Mouse (Mus musculus) forebrain, embryonic 14.5 days (tissue): ENCODE data around the gene Cpt1c. TPM values are rescaled to one million over a fixed set of nuclear protein-coding genes. Genes with fewer than 3 reads are reported as not detected.

Source experiments
- ATAC-seq: fragments of 200-750 bp; cut with Nextera tagmentation; 2 replicates; pipeline ENCODE4 v1.8.0; 2017; ENCODE audit warnings: mild to moderate bottlenecking, moderate library complexity
- DNase-seq: peaks from one replicate; pipeline ENCODE4 v3.0.0-alpha.2; 2015; ENCODE audit warnings: low spot score
- H3K27ac ChIP-seq: fragments of 300-500 bp; sonication (generic); 2 replicates; pipeline ENCODE4 v1.5.1; 2014; ENCODE audit warnings: low read depth, mild to moderate bottlenecking, control low read depth, low read length, moderate library complexity
- H3K27me3 ChIP-seq: fragments of 300-500 bp; sonication (generic); replicated peaks from 2 replicates; pipeline ENCODE4 v1.6.1; 2014; ENCODE audit warnings: low read length, control low read depth, mixed read lengths; ENCODE audit not compliant: control insufficient read depth, insufficient read depth
- H3K36me3 ChIP-seq: fragments of 300-500 bp; sonication (generic); 2 replicates; pipeline ENCODE4 v1.6.1; 2014; ENCODE audit warnings: low read length, control low read depth; ENCODE audit not compliant: control insufficient read depth, insufficient read depth
- H3K4me1 ChIP-seq: fragments of 300-500 bp; sonication (generic); 2 replicates; pipeline ENCODE4 v1.6.1; 2014; ENCODE audit warnings: antibody characterized with exemption, low read length, control low read depth; ENCODE audit not compliant: control insufficient read depth, insufficient read depth
- H3K4me2 ChIP-seq: fragments of 300-500 bp; sonication (generic); 2 replicates; pipeline ENCODE4 v1.6.1; 2014; ENCODE audit warnings: mild to moderate bottlenecking, control low read depth, low read length
- H3K4me3 ChIP-seq: fragments of 300-500 bp; sonication (generic); 2 replicates; pipeline ENCODE4 v1.5.1; 2014; ENCODE audit warnings: low read depth, low read length, control low read depth
- H3K9ac ChIP-seq: fragments of 300-500 bp; sonication (generic); 2 replicates; pipeline ENCODE4 v1.6.1; 2014; ENCODE audit warnings: mild to moderate bottlenecking, low read length, control low read depth, moderate library complexity
- H3K9me3 ChIP-seq: fragments of 300-500 bp; sonication (generic); replicated peaks from 2 replicates; pipeline ENCODE4 v1.6.1; 2016; ENCODE audit warnings: low read length, control low read depth, mixed read lengths; ENCODE audit not compliant: control insufficient read depth
- WGBS: fragments of 180-500 bp; shearing (Covaris S2); extraction: QIAGEN DNeasy Blood & Tissue Kit; methylation state at CpG from one replicate; pipeline ENCODE4 v1.1.7; 2014; 5-methylcytosine and 5-hydroxymethylcytosine counted together
- polyA plus RNA-seq: library from polyadenylated mRNA; unstranded; fragments of >200 nt; fragmentation: Nextera tagmentation; extraction: Ambion mirVana; gene quantifications from 2 replicates; pipeline ENCODE4 v1.2.1, GENCODE M21; 2014

Gene Cpt1c
- polyA plus RNA-seq, 1 experiment from 2014 or later, result 37.3 TPM

DNA sequence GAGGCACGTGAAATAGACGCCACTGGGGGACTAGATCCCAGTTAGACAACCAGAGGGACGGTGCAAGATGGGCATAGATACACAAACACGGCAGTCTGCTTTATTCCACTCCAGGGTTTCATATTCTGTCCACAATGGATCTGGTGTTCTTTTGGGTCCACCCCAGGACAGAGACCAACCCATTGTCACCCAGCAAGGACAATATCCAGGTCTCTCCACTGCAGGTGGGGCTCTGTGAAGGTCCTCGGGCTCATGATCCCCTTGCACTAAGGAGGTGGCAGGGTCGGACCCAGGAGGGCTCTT is 417 bp upstream of the Cpt1c start:
- Histone ChIP-seq H3K4me2 (peak overlapping the region; percentile 95), H3K9me3 (no peaks in the 10 kb centered on the region), H3K4me3 (no peak overlapping the region; the same call in 1 of the 2 replicates), H3K9ac (peak overlapping the region; percentile 32; the same call in 1 of the 2 replicates), H3K36me3 (peaks cover 47% of the 10 kb centered on the region), H3K27ac (peak overlapping the region; percentile 96), H3K4me1 (peaks cover 25% of the 10 kb centered on the region), H3K27me3 (no peaks in the 10 kb centered on the region)
- no peak for DNase-seq
- 13% methylated on average over 6 of the region's 6 CpGs for WGBS
- no peak for ATAC-seq

DNA sequence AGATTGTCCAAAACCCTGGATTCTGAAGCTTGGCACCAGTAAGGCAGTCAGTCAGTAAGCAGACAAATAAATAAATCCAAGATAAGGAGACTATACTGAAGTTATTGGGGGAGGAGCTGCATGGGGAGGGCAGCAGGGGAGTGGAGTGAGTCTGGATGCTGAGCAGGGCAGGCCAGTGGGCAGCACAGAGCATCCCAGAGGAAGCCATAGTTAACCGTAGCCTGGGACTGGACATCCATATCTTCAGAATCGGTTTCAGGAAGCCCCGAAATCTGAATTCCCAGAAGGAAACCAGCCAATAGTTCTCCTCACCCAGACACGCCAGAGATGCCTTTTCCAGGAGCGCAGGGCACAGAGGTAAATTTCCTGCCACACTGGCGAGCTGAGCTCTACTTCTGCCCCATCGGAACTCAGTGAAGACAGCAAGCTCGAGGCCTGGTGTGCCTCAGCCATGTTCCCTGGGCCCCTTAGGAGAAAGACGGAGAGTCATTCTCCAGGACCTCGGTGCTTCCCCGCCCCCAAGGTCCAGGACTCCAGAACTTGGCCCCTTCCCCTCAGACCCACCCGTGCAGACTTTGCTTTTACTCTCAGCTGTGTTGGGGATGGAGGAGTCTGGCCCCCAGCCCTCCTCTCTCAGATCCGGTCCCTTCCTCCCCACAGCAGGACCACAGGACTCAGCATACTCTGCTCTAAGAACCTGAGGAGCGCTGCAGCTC is 1.1 kb downstream of the Cpt1c start:
- peaks cover 25% of the 10 kb centered on the region for H3K4me1 ChIP-seq
- peak overlapping the region; percentile 95 for H3K4me2 ChIP-seq
- 27% methylated on average over 14 of the region's 14 CpGs for WGBS
- H3K27ac ChIP-seq, result peak overlapping the region; percentile 96
- peak overlapping the region; percentile 79 for H3K9ac ChIP-seq
- no peaks in the 10 kb centered on the region for H3K27me3 ChIP-seq
- no peak for DNase-seq
- no peaks in the 10 kb centered on the region for H3K9me3 ChIP-seq
- peaks cover 32% of the 10 kb centered on the region for H3K36me3 ChIP-seq
- no peak for ATAC-seq
- peak overlapping the region; percentile 56 for H3K4me3 ChIP-seq

DNA sequence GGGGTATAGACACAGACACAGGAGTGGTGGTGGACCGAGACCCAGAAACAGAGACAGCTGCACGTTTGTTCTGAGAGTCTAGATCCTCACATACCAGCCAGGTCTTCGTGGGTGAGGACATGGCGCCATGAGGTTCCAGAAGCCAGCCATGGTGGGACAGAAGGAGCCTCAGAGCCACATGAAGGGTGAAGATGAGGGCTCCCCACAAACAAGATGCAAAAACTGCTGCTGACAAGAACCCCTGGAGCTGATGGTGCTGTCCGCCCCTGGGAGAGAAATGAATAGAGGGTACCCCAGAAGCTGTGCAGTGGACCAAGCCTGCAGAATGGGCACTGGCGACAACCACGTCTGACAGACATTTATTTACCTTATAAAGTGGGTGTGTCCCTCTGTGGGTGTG is 3.5 kb downstream of the Cpt1c start:
- H3K27ac ChIP-seq, result peak overlapping the region; percentile 78; the same call in 1 of the 2 replicates
- peak overlapping the region; percentile 71 for H3K9ac ChIP-seq
- no peak for ATAC-seq
- no peaks in the 10 kb centered on the region for H3K27me3 ChIP-seq
- peaks cover 25% of the 10 kb centered on the region for H3K4me1 ChIP-seq
- no peak for DNase-seq
- 76% methylated on average over 7 of the region's 7 CpGs for WGBS
- H3K4me2 ChIP-seq, result peak overlapping the region; percentile 58
- H3K36me3 ChIP-seq, result peaks cover 17% of the 10 kb centered on the region
- H3K4me3 ChIP-seq, result peak overlapping the region; percentile 35
- H3K9me3 ChIP-seq, result no peaks in the 10 kb centered on the region

DNA sequence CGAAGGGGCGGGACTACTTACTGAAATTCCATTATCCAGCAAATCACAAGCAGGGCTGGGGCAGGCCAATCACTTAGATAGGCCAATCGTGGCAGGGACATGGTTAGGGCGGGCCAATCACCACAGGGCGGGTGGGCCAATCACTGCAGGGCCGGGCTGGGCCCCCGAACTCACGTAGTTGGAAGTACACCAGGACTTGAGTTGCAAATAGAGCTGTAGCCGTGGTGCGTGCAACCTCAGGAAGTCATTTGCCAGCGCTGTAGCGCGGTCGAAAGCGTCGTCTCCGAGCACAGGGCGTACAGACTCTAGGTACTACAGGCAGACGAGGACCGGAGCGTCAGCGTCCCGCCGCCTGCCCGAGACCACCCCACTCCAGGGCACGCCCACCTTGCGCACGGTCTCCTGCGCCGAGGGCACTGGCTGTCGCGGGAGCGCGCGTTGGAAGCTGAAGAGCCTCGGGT is 4.4 kb downstream of the Cpt1c start:
- peak overlapping the region; percentile 78 for H3K27ac ChIP-seq
- peaks cover 25% of the 10 kb centered on the region for H3K4me1 ChIP-seq
- under 1% methylated on average over 36 of the region's 36 CpGs for WGBS
- ATAC-seq (peak; percentile 96), DNase-seq (peak; percentile 96)
- H3K36me3 ChIP-seq, result peaks cover 18% of the 10 kb centered on the region
- no peaks in the 10 kb centered on the region for H3K9me3 ChIP-seq
- H3K4me2 ChIP-seq, result peak overlapping the region; percentile 58
- peak overlapping the region; percentile 35 for H3K4me3 ChIP-seq
- peak overlapping the region; percentile 71 for H3K9ac ChIP-seq
- H3K27me3 ChIP-seq, result no peaks in the 10 kb centered on the region

DNA sequence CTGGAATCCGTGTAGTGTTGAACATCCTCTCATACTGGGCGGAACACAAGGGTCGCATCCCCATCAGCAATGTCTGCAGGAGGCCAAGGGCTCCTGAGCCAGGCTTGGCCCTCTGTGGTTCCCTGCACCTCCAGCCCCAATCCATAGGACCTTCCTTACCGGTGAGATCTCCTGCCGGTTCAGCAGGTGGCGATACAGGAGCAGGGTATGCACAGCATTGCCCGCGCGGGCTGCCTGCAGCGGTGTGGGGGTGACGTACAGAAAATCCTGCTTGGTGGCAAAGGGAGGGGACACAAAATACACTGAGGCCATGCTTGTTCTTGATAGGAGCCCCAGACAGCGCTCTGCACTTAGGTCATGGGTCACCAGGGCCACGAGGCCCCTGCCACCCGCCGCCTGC is 8.0 kb downstream of the Cpt1c start:
- peaks cover 49% of the 10 kb centered on the region for H3K36me3 ChIP-seq
- no peak overlapping the region for H3K4me2 ChIP-seq
- no peaks in the 10 kb centered on the region for H3K27me3 ChIP-seq
- no peak for ATAC-seq
- peaks cover 6% of the 10 kb centered on the region for H3K4me1 ChIP-seq
- no peaks in the 10 kb centered on the region for H3K9me3 ChIP-seq
- 82% methylated on average over 15 of the region's 15 CpGs for WGBS
- H3K27ac ChIP-seq, result no peak overlapping the region
- no peak for DNase-seq
- H3K9ac ChIP-seq, result no peak overlapping the region
- no peak overlapping the region for H3K4me3 ChIP-seq

DNA sequence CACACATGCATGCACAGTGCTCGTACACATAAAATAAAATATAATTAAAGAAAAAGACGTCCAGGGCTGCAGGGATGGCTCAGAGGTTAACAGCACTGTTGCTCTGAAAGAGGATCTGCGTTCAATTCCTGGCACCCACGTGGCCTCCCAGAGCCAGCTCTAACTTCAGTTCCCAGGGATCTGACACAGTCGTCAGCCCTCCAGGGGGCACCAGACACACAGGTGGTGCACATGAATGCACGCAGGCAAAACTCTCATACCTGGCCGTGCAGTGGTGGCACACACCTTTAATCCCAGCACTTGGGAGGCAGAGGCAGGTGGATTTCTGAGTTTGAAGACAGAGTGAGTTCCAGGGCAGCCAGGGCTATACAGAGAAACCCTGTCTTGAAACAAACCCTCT is 8.7 kb downstream of the Cpt1c start:
- no peak overlapping the region for H3K4me3 ChIP-seq
- H3K4me1 ChIP-seq, result peaks cover 2% of the 10 kb centered on the region
- no peak overlapping the region for H3K4me2 ChIP-seq
- no peaks in the 10 kb centered on the region for H3K9me3 ChIP-seq
- DNase-seq (no peak), ATAC-seq (no peak)
- no peak overlapping the region for H3K27ac ChIP-seq
- H3K27me3 ChIP-seq, result no peaks in the 10 kb centered on the region
- H3K36me3 ChIP-seq, result peaks cover 56% of the 10 kb centered on the region
- 79% methylated on average over 7 of the region's 7 CpGs for WGBS
- no peak overlapping the region for H3K9ac ChIP-seq

DNA sequence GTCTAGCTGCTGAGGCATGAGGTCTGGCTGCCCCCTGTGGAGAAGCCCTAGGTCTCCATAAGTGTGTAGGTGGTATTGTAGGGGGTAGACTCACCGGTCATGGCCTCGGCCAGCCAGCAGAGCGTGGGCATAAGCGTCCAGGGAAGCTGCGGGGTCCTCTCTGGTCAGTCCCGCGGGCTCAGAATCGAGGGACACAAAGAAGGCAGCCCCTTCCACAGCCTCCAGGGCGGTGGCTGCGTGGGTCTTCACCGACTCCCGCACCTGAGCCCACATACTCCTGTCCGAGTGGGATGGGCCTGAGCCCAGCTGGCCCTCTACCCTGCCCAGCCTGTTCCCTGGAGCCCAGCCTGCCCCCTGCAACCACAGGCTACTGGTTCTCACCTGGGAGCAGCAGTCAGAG is 9.7 kb downstream of the Cpt1c start:
- H3K9ac ChIP-seq, result no peak overlapping the region
- peaks cover 66% of the 10 kb centered on the region for H3K36me3 ChIP-seq
- no peak for ATAC-seq
- no peak overlapping the region for H3K4me3 ChIP-seq
- no peak for DNase-seq
- H3K4me2 ChIP-seq, result no peak overlapping the region
- no peaks in the 10 kb centered on the region for H3K9me3 ChIP-seq
- H3K27ac ChIP-seq, result no peak overlapping the region
- H3K4me1 ChIP-seq, result no peaks in the 10 kb centered on the region
- H3K27me3 ChIP-seq, result no peaks in the 10 kb centered on the region
- WGBS, result 96% methylated on average over 13 of the region's 13 CpGs

DNA sequence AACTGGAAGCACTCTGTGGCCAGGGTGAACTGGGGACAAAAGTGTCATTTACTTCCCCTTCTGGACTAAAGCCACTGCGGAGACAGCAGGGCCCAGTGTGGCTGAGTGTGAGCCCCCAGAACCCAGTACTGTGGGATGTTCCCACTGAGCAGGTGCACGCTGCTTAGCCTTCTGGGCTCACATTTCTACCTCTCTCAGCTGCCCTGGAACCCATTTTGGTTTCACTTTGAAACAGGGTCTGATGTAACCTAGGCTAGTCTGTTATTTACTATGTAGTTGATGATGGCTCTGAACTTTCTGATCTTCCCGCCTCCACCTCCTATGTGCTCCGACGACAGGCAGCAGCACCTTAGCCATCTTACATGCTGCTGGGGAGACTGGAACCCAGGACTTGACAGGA is 11.8 kb downstream of the Cpt1c start:
- H3K9ac ChIP-seq, result no peak overlapping the region
- H3K9me3 ChIP-seq, result no peaks in the 10 kb centered on the region
- no peaks in the 10 kb centered on the region for H3K4me1 ChIP-seq
- peaks cover 81% of the 10 kb centered on the region for H3K36me3 ChIP-seq
- no peak overlapping the region for H3K4me2 ChIP-seq
- H3K27me3 ChIP-seq, result no peaks in the 10 kb centered on the region
- WGBS, result 89% methylated on average over 5 of the region's 5 CpGs
- H3K4me3 ChIP-seq, result no peak overlapping the region
- ATAC-seq, result no peak
- no peak overlapping the region for H3K27ac ChIP-seq
- no peak for DNase-seq

DNA sequence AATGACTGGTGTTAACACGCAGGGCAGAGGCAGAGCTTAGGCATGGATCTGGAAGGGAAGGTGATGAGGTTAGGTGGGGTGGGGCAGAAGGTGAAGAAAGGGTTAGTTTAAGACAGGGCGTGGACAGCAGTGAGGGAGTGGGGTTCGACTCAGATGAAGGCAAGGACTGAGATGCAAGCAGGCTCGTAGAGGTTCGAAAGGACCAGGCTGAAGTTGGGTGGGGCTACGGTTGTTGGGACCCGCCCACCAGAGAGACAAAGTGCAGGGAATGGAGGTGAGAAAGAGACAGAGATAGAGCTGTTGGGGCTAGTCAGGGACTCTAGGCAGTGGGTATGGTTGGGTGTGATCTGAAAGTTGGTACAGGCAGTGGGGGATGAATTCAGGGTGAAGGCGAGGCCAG is 12.3 kb downstream of the Cpt1c start:
- 82% methylated on average over 8 of the region's 8 CpGs for WGBS
- Histone ChIP-seq H3K9me3 (no peaks in the 10 kb centered on the region), H3K27me3 (no peaks in the 10 kb centered on the region), H3K4me3 (no peak overlapping the region), H3K36me3 (peaks cover 81% of the 10 kb centered on the region), H3K4me1 (no peaks in the 10 kb centered on the region), H3K27ac (no peak overlapping the region), H3K4me2 (no peak overlapping the region), H3K9ac (no peak overlapping the region)
- ATAC-seq (no peak), DNase-seq (no peak)
